Mouse (Mus musculus) lung, postnatal 0 days (tissue): ENCODE results near the gene Cpm.

ENCODE experiments used
- CTCF ChIP-seq: IDR thresholded peaks from 2 replicates; pipeline ENCODE4 v1.5.1; 2016; ENCODE audit warnings: antibody characterized with exemption, mild to moderate bottlenecking
- EP300 ChIP-seq: IDR thresholded peaks from 2 replicates; pipeline ENCODE4 v1.6.1; 2016; ENCODE audit warnings: antibody characterized with exemption, mild to moderate bottlenecking, control low read depth

- TF ChIP-seq CTCF = no peak
- no peak for TF ChIP-seq EP300
These were observed 44.5 kb upstream of the Cpm start for GRCm38 (mm10) chr10:117584566-117585515.
